Mouse (Mus musculus) NIH3T3 (cell line): ENCODE measurements at regions not wholly inside any gene's neighbourhood (a gene's known extent, or its start where the extent isn't known, plus 50 kb on each side); places are given as distances from the start of the nearest gene placed in this dataset.
"Not testable (repeated sequence)": the region's sequence is repeated elsewhere in the genome, so short reads cannot be mapped to it uniquely, and the experiment has no call there.

ENCODE experiments used
- DNase-seq: peaks from one replicate; pipeline ENCODE4 v3.0.0-alpha.2; 2012; ENCODE audit warnings: low read depth

GRCm38 (mm10) chr13:7967886-7968285, 234.8 kb upstream of the Adarb2 start:
- DNase-seq, result no peak

DNA sequence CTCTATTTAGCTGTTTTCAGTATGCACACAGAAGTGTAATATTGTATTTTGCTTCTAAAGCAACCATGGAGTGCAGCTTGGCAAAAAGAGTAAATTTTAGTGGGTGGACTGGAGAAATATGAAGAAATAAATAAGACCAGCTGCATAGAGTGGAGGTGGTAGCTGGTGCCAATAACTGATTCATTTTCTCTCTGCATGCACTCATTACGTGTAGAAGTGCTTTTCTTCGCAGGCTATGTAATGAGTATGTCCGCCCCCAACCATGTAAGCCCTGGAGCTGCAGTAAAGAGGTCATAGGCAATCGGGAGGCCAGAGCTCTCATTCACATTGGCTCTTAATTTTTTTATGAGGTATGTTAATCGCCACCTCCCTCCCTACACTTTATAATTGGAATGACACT, 208.5 kb upstream of the Adarb2 start:
- peak; percentile 1 for DNase-seq

- DNase-seq, result not testable (repeated sequence)
Measured at GRCm38 (mm10) chr13:8030096-8030495, 172.6 kb upstream of the Adarb2 start.

DNA sequence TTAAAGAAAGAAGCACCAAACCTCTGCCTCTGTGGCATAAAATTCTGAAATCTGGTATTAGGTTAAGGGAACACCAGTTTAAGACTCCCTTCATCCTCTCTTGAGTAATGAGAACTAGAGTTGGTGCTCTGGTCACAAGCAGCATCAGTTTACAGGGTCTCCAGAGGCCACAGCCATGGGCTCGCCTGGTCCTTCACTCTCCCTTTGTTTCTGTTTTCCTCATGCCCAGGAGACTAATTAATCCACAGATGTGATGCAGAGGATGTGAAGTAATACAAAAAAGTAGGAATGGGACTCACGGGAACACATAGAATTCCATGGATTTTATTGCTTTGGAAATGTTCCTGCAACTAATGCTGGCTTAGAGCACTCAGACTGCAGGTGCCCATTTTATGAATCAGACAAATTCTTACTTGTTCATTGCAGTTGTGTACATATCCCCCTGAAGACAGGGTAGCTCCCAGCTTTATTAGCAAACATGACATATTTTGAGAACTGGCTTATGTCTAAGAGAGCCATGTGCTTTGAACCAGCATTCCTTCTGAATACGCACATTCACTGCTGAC, 151.7 kb upstream of the Adarb2 start:
- DNase-seq, result no peak

- no peak for DNase-seq
Measured at GRCm38 (mm10) chr13:8056122-8056818, 146.4 kb upstream of the Adarb2 start.

GRCm38 (mm10) chr13:8087154-8087553, 115.5 kb upstream of the Adarb2 start:
- DNase-seq, result no peak

DNA sequence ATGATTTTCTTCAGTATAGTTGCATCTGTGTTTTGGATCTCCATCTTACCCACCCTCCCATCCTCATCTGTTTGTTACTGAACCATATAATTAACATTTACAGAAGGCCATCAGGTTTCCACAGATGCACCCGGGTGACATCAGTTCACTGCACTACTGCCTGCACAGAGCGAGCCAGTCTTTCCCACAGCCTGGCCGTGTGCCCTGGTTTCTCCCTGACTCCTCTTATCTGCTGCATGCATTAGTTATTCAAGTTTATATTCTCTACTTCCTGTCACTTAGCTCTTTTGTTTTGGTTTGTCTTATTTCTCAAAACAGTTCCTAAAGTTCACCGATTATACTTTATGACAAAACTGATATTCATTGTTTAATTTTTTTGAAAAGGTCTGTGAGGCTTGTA, 113.1 kb upstream of the Adarb2 start:
- DNase-seq, result no peak

GRCm38 (mm10) chr13:8108701-8109100, 94.0 kb upstream of the Adarb2 start:
- DNase-seq, result no peak

GRCm38 (mm10) chr13:8112953-8113352, 89.7 kb upstream of the Adarb2 start:
- no peak for DNase-seq

- no peak for DNase-seq
Measured at GRCm38 (mm10) chr13:8119013-8119412, 83.7 kb upstream of the Adarb2 start.

DNA sequence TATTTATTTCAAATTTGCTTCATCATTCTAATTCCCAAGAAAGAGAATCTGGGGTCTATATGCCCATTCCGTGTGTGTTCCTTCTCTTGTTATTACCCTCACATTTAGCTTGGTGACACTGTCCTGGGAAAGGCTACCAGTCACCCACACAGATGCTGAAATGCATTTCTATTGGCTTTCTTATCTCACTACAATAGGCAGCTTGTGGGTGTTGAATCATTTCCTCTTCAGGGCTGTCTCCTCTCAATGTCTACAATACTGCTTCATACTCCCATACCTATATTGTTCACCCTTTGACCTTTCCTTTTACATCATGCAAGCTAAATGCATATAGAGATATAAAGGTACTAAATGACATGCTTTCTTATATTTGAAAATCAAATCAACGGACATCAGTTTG, 82.7 kb upstream of the Adarb2 start:
- DNase-seq, result no peak

- no peak for DNase-seq
Measured at GRCm38 (mm10) chr13:8134764-8135163, 67.9 kb upstream of the Adarb2 start.

DNA sequence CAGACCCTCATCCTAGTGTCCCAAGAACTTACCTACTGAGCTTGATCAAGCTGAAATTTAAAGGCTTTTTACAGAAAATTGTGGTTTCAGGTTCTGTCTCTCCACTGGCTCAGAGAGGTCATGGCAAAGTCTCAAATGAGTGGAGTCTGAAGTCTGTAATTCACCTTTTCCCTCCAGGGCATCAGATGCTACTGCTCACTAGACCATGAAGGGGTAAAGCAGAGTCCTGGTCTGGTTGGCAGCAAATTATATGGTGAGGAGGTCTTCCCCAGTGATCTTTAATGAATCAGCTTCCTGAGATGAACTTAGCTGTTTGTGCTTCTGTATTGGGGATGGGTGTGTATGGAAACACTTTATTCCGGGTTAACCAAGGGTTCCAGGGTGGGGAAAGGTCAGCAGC, 63.3 kb upstream of the Adarb2 start:
- no peak for DNase-seq

DNA sequence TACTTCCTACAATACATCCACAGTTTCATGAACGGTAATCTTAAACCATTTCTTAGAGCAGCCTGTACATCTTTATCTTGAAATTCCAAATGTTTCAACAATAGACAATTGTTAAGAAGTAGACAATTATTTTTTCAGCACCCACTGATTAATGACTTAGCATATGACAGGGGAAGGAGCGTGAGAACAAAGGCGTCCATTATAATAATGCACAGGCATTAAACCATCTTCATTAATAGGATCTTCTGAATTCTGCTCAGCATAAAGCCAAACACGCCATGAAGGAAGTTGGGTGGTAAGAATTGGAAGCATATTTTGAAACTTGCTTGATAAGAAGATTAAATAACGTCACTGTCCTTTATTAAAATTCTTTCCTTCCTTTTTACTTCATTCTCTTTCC, 50.5 kb upstream of the Adarb2 start:
- DNase-seq, result no peak
